Mouse (Mus musculus): ENCODE data around the gene Olfr229.
"Not testable (repeated sequence)": the region's sequence is repeated elsewhere in the genome, so short reads cannot be mapped to it uniquely, and the experiment has no call there.

Gene Olfr229

GRCm38 (mm10) chr9:39907036-39907435 lies at the start of gene Olfr229:
Olfr229 (plus strand) TSS chr9:39907336.
- DNase-seq = no peak

- DNase-seq = no peak
Measured at GRCm38 (mm10) chr9:39866122-39866521, 41.0 kb upstream of the Olfr229 start, which contains the start of gene Olfr972. Olfr972 (plus strand) TSS chr9:39866422.

GRCm38 (mm10) chr9:39871986-39872385 lies 35.1 kb upstream of the Olfr229 start:
- not testable (repeated sequence) for DNase-seq

- DNase-seq = not testable (repeated sequence)
Measured at GRCm38 (mm10) chr9:39877541-39878396, 29.4 kb upstream of the Olfr229 start.

GRCm38 (mm10) chr9:39905106-39905505 lies 2.0 kb upstream of the Olfr229 start:
- DNase-seq = no peak

- DNase-seq = no peak
Measured at GRCm38 (mm10) chr9:39909939-39910338, 2.8 kb downstream of the Olfr229 start.

- not testable (repeated sequence) for DNase-seq
Measured at GRCm38 (mm10) chr9:39927975-39928836, 21.1 kb downstream of the Olfr229 start.

- DNase-seq = not testable (repeated sequence)
Measured at GRCm38 (mm10) chr9:39928837-39929236, 21.7 kb downstream of the Olfr229 start.

- no peak for DNase-seq
Measured at GRCm38 (mm10) chr9:39937201-39937600, 30.1 kb downstream of the Olfr229 start, which contains the start of gene Olfr974. Olfr974 (plus strand) TSS chr9:39937501.

GRCm38 (mm10) chr9:39951946-39952345 lies 44.8 kb downstream of the Olfr229 start, which contains the start of gene Olfr975:
Olfr975 (minus strand) TSS chr9:39952046.
- no peak for DNase-seq

GRCm38 (mm10) chr9:39961033-39961432 lies 53.9 kb downstream of the Olfr229 start, which contains the start of gene Olfr976:
Olfr976 (minus strand) TSS chr9:39961133.
- not testable (repeated sequence) for DNase-seq

Data from cerebellum, postnatal 36 days (tissue).